Mouse (Mus musculus) midbrain, embryonic 16.5 days (tissue): ENCODE data around the gene Speer4b. TPM values are rescaled to one million over a fixed set of nuclear protein-coding genes. Genes with fewer than 3 reads are reported as not detected.
"Not testable (repeated sequence)": the region's sequence is repeated elsewhere in the genome, so short reads cannot be mapped to it uniquely, and the experiment has no call there.

ENCODE experiments used
- ATAC-seq: fragments of 200-750 bp; cut with Nextera tagmentation; 2 replicates; pipeline ENCODE4 v1.8.0; 2017; ENCODE audit warnings: moderate TSS enrichment
- H3K27ac ChIP-seq: fragments of 300-500 bp; sonication (generic); 2 replicates; pipeline ENCODE4 v1.5.1; 2014; ENCODE audit warnings: mild to moderate bottlenecking, low read length, mixed read lengths
- H3K27me3 ChIP-seq: fragments of 300-500 bp; sonication (generic); 2 replicates; pipeline ENCODE4 v1.6.1; 2014; ENCODE audit warnings: low read depth, low read length, mixed read lengths; ENCODE audit not compliant: control insufficient read depth, insufficient read depth
- H3K36me3 ChIP-seq: fragments of 300-500 bp; sonication (generic); 2 replicates; pipeline ENCODE4 v1.6.1; 2014; ENCODE audit warnings: mild to moderate bottlenecking, low read length, moderate library complexity, mixed read lengths; ENCODE audit not compliant: control insufficient read depth, insufficient read depth
- H3K4me1 ChIP-seq: fragments of 300-500 bp; sonication (generic); 2 replicates; pipeline ENCODE4 v1.6.1; 2014; ENCODE audit warnings: mild to moderate bottlenecking, low read length, mixed read lengths; ENCODE audit not compliant: control insufficient read depth, insufficient read depth
- H3K4me2 ChIP-seq: fragments of 300-500 bp; sonication (generic); 2 replicates; pipeline ENCODE4 v1.6.1; 2014; ENCODE audit warnings: mild to moderate bottlenecking, low read length, mixed read lengths
- H3K4me3 ChIP-seq: fragments of 300-500 bp; sonication (generic); 2 replicates; pipeline ENCODE4 v1.5.1; 2014; ENCODE audit warnings: low read depth, mild to moderate bottlenecking, low read length, moderate library complexity, mixed read lengths
- H3K9ac ChIP-seq: fragments of 300-500 bp; sonication (generic); 2 replicates; pipeline ENCODE4 v1.6.1; 2014; ENCODE audit warnings: low read depth, low read length, mixed read lengths
- H3K9me3 ChIP-seq: fragments of 300-500 bp; sonication (generic); replicated peaks from 2 replicates; pipeline ENCODE4 v1.6.1; 2014; ENCODE audit warnings: mild to moderate bottlenecking, low read length, mixed read lengths; ENCODE audit not compliant: control insufficient read depth, poor library complexity, severe bottlenecking
- whole genome bisulfite sequencing: fragments of 180-500 bp; shearing (Covaris S2); extraction: QIAGEN DNeasy Blood & Tissue Kit; methylation state at CpG from one replicate; pipeline ENCODE4 v1.1.7; 2014; 5-methylcytosine and 5-hydroxymethylcytosine counted together
- polyA plus RNA-seq: library from polyadenylated mRNA; unstranded; fragments of >200 nt; fragmentation: Nextera tagmentation; extraction: Ambion mirVana; gene quantifications from 2 replicates; pipeline ENCODE4 v1.2.1, GENCODE M21; 2015

Gene Speer4b
- polyA plus RNA-seq: 0.23 and 1.0 TPM in 2 replicates

GRCm38 (mm10) chr5:27501338-27501737 lies at the start of gene Speer4b:
TSS of gene Speer4b (minus strand) at chr5:27501438.
- H3K4me2 ChIP-seq, H3K4me3 ChIP-seq, H3K9me3 ChIP-seq, H3K4me1 ChIP-seq, H3K27ac ChIP-seq, H3K9ac ChIP-seq, ATAC-seq, H3K27me3 ChIP-seq, H3K36me3 ChIP-seq: not testable (repeated sequence)
- WGBS: 58% methylated on average over 1 of the region's 1 CpGs

- no peak for ATAC-seq
- WGBS: 81% methylated on average over 4 of the region's 4 CpGs
- no peak overlapping the region for H3K4me3 ChIP-seq
- H3K4me2 ChIP-seq: no peak overlapping the region
- H3K9ac ChIP-seq: no peak overlapping the region
- H3K9me3 ChIP-seq: no peaks in the 10 kb centered on the region
- no peaks in the 10 kb centered on the region for H3K36me3 ChIP-seq
- no peaks in the 10 kb centered on the region for H3K27me3 ChIP-seq
- no peak overlapping the region for H3K27ac ChIP-seq
- no peaks in the 10 kb centered on the region for H3K4me1 ChIP-seq
Measured at GRCm38 (mm10) chr5:27549291-27549690, 48.1 kb upstream of the Speer4b start.

DNA sequence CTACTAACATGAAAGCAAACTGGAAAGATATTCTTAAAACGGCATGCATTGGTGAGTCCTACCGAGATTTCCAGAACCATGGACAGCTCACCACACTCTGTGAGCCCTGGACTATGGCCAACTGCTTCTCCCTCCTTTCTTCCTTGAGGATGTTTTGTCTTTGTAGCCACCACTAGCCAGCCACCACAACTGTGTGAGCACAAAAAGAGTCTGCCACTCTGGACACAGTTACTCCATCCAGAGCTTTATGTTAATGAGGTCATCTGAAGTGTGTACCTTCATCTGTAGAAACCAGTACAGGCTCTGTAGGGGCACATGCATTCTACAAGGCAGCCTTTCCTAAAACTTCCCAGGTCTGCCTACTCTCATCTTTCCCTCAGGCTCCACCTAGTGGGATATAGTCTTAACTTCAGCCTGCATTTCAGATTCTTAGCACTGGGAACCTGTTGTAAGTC lies 43.6 kb upstream of the Speer4b start:
- ATAC-seq: peak; percentile 75
- H3K9ac ChIP-seq: no peak overlapping the region
- H3K4me1 ChIP-seq: no peaks in the 10 kb centered on the region
- H3K9me3 ChIP-seq: no peaks in the 10 kb centered on the region
- no peaks in the 10 kb centered on the region for H3K36me3 ChIP-seq
- H3K27me3 ChIP-seq: no peaks in the 10 kb centered on the region
- H3K27ac ChIP-seq: no peak overlapping the region
- WGBS: 21% methylated on average over 2 of the region's 2 CpGs
- no peak overlapping the region for H3K4me2 ChIP-seq
- no peak overlapping the region for H3K4me3 ChIP-seq

DNA sequence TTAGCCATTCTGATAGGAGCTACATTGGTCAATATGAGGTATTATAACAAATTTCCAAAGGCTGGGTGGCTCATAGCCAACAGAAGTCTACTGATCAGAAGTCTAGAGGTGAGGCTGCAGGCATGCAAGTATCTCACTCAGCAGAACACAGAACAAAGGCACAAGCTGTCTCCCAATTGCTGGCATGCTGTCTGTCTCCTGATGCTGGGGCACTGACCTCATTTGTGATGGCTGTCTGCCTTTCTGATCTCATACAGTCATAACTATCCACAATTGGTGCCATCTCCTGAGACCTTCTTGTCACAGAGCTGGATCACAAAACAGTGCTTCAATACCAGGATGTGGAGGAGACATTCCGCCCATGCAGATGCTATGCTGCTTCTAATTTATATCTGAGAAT lies 25.7 kb upstream of the Speer4b start:
- H3K27me3 ChIP-seq: no peaks in the 10 kb centered on the region
- ATAC-seq: no peak
- no peak overlapping the region for H3K9ac ChIP-seq
- no peaks in the 10 kb centered on the region for H3K4me1 ChIP-seq
- 88% methylated on average over 1 of the region's 1 CpGs for WGBS
- no peak overlapping the region for H3K4me2 ChIP-seq
- H3K9me3 ChIP-seq: no peaks in the 10 kb centered on the region
- no peak overlapping the region for H3K27ac ChIP-seq
- no peaks in the 10 kb centered on the region for H3K36me3 ChIP-seq
- no peak overlapping the region for H3K4me3 ChIP-seq

DNA sequence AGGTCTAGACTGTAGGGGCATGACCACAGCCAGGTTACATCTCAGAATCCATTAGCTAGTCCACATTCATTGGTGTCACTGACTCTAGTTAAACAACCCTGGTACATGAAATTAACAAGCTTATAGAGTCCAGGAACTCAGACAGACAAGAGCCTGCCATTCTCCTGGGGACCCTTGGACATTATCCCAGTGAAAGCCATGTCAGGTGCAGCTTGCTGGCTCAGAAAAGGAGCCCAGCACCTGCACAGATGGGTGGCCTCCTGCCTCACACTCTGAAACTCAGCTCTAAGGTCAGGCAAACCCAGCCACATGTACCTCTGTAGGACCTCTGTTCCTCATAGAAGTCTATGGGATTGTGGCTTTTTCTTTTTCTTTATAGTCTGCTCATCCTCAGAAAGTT lies 17.5 kb upstream of the Speer4b start:
- H3K9ac ChIP-seq: no peak overlapping the region
- H3K4me2 ChIP-seq: no peak overlapping the region
- no peak overlapping the region for H3K27ac ChIP-seq
- no peaks in the 10 kb centered on the region for H3K27me3 ChIP-seq
- no peaks in the 10 kb centered on the region for H3K4me1 ChIP-seq
- H3K4me3 ChIP-seq: no peak overlapping the region
- H3K36me3 ChIP-seq: no peaks in the 10 kb centered on the region
- H3K9me3 ChIP-seq: no peaks in the 10 kb centered on the region
- no peak for ATAC-seq

GRCm38 (mm10) chr5:27490942-27491341 lies 10.3 kb downstream of the Speer4b start:
- no peak overlapping the region for H3K27ac ChIP-seq
- ATAC-seq: no peak

GRCm38 (mm10) chr5:27486138-27486537 lies 15.1 kb downstream of the Speer4b start:
- Histone ChIP-seq H3K4me1 (no peaks in the 10 kb centered on the region), H3K27me3 (no peaks in the 10 kb centered on the region), H3K4me2 (no peak overlapping the region), H3K27ac (no peak overlapping the region), H3K4me3 (no peak overlapping the region), H3K36me3 (0 out of 2 replicates have a peak, but pooled peaks cover 2% of the 10 kb centered on the region), H3K9me3 (no peaks in the 10 kb centered on the region), H3K9ac (no peak overlapping the region)
- WGBS: 54% methylated on average over 1 of the region's 1 CpGs
- ATAC-seq: no peak

More at GRCm38 (mm10) chr5:27490942-27491341, 10.3 kb downstream of the Speer4b start:
- Histone ChIP-seq H3K9ac (no peak overlapping the region), H3K4me1 (no peaks in the 10 kb centered on the region), H3K4me3 (no peak overlapping the region), H3K9me3 (no peaks in the 10 kb centered on the region), H3K36me3 (no peaks in the 10 kb centered on the region), H3K4me2 (no peak overlapping the region), H3K27me3 (no peaks in the 10 kb centered on the region)
- WGBS: 76% methylated on average over 4 of the region's 4 CpGs

- Histone ChIP-seq H3K9ac (no peak overlapping the region), H3K36me3 (0 out of 2 replicates have a peak, but pooled peaks cover 2% of the 10 kb centered on the region), H3K4me3 (no peak overlapping the region), H3K9me3 (no peaks in the 10 kb centered on the region), H3K27ac (0 out of 2 replicates have a peak overlapping the region, but pooled peaks have one; percentile 10), H3K4me1 (no peaks in the 10 kb centered on the region), H3K4me2 (no peak overlapping the region), H3K27me3 (no peaks in the 10 kb centered on the region)
- no peak for ATAC-seq
- WGBS: 72% methylated on average over 2 of the region's 2 CpGs
Measured at GRCm38 (mm10) chr5:27481706-27482105, 19.5 kb downstream of the Speer4b start.

DNA sequence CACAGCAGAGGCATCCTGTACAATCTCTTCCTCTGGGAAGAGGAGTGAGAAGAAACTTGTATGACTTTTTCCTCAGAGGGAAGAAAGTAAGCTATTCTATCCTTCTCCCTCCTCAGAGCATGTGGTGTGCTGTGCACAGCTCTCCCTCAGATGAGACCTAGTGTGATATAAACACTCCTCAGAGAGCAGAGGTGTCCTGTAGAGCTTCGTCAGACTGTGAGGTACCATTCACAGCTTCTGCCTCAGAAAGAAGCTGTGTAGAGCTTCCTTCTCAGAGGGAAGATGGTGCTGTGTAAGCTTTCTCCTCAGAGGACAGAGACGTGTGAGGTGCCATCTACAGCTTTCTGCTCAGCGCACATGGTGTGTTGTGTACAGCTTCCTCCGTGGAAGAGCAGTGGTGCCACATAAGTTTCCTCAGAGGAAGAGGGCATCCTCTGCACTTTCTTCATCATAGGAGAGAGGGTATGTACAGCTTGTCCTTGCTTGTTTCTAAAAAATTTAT lies 26.2 kb downstream of the Speer4b start:
- ATAC-seq: no peak
- no peaks in the 10 kb centered on the region for H3K4me1 ChIP-seq
- no peaks in the 10 kb centered on the region for H3K9me3 ChIP-seq
- H3K4me3 ChIP-seq: no peak overlapping the region
- 77% methylated on average over 4 of the region's 4 CpGs for WGBS
- no peak overlapping the region for H3K27ac ChIP-seq
- H3K27me3 ChIP-seq: no peaks in the 10 kb centered on the region
- peaks cover 3% of the 10 kb centered on the region for H3K36me3 ChIP-seq
- H3K9ac ChIP-seq: no peak overlapping the region
- H3K4me2 ChIP-seq: no peak overlapping the region
